Mouse (Mus musculus): Measurements from ENCODE around the gene Lgals12. TPM values are rescaled to one million over a fixed set of nuclear protein-coding genes. Genes with fewer than 3 reads are reported as not detected.

Gene Lgals12
- polyA plus RNA-seq, 1 experiment from 2014 or later, result 2.2 TPM

- no peak overlapping the region for H3K27ac ChIP-seq (ENCODE audit: low read length)
These were observed 50.4 kb downstream of the Lgals12 start for GRCm38 (mm10) chr19:7556641-7557040.

DNA sequence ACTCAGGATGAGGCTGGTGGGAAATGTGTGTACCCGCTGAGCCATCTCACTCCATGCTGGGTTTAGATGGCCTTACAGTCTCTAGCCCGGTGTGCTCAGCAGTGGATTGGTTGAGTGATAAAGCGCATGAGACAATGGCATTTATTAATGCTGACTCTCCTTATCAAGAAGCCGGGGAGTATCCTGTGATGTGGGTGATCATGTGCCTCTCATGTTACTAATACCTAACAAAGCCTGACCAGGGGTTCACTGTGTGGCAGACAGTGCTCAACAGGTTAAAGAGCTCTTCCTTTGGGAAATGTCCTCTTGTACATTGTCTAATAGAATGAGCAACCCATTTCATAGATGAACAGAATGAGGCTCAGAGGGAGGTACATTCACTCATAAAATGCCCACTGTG lies 52.1 kb downstream of the Lgals12 start:
- H3K27me3 ChIP-seq (ENCODE audit: control insufficient read depth, insufficient read depth, low read depth, low read length), result no peaks in the 10 kb centered on the region
- no peaks in the 10 kb centered on the region for H3K36me3 ChIP-seq (ENCODE audit: control insufficient read depth, insufficient read depth, low read length)
- peaks cover 15% of the 10 kb centered on the region; the same call in 1 of the 2 replicates for H3K4me1 ChIP-seq (replicated peaks; ENCODE audit: control insufficient read depth, insufficient read depth, low read length)
- no peak for ATAC-seq (ENCODE audit: low read depth)
- no peak overlapping the region for H3K4me3 ChIP-seq (ENCODE audit: low read length)
- no peak overlapping the region for H3K27ac ChIP-seq (ENCODE audit: low read length)
- H3K9me3 ChIP-seq (ENCODE audit: control insufficient read depth, low read length), result no peaks in the 10 kb centered on the region
- H3K4me2 ChIP-seq (ENCODE audit: low read depth, low read length), result no peak overlapping the region
- 72% methylated on average over 4 of the region's 4 CpGs for WGBS
- no peak overlapping the region for H3K9ac ChIP-seq (ENCODE audit: low read length)

More at GRCm38 (mm10) chr19:7556641-7557040, 50.4 kb downstream of the Lgals12 start:
- no peak overlapping the region for H3K9ac ChIP-seq (ENCODE audit: low read length)
- H3K4me3 ChIP-seq (ENCODE audit: low read length), result no peak overlapping the region
- 94% methylated on average over 1 of the region's 1 CpGs for WGBS
- no peaks in the 10 kb centered on the region for H3K27me3 ChIP-seq (ENCODE audit: control insufficient read depth, insufficient read depth, low read depth, low read length)
- H3K4me1 ChIP-seq (replicated peaks; ENCODE audit: control insufficient read depth, insufficient read depth, low read length), result peaks cover 13% of the 10 kb centered on the region; the same call in 1 of the 2 replicates
- no peak overlapping the region for H3K4me2 ChIP-seq (ENCODE audit: low read depth, low read length)
- no peaks in the 10 kb centered on the region for H3K36me3 ChIP-seq (ENCODE audit: control insufficient read depth, insufficient read depth, low read length)
- H3K9me3 ChIP-seq (ENCODE audit: control insufficient read depth, low read length), result no peaks in the 10 kb centered on the region
- no peak for ATAC-seq (ENCODE audit: low read depth)

DNA sequence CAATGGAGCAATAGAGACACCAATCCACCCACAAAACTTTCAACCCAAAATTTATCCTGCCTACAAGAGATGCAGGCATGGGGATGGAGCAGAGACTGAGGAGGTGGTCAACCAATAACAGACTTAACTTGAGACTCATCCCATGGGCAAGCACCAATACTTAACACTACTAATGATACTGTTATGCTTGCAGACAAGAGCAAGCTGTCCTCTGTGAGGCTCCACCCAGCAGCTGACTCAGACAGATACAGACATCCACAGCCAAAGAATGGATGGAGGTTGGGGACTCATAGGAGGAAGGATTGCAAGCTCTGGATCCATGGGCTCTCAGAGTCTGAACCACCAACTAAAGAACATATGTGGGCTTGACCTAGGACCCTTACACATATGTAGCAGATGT lies 53.6 kb downstream of the Lgals12 start:
- H3K27me3 ChIP-seq (ENCODE audit: control insufficient read depth, insufficient read depth, low read depth, low read length), result no peaks in the 10 kb centered on the region
- peaks cover 15% of the 10 kb centered on the region; the same call in 1 of the 2 replicates for H3K4me1 ChIP-seq (replicated peaks; ENCODE audit: control insufficient read depth, insufficient read depth, low read length)
- H3K9ac ChIP-seq (ENCODE audit: low read length), result no peak overlapping the region
- no peaks in the 10 kb centered on the region for H3K36me3 ChIP-seq (ENCODE audit: control insufficient read depth, insufficient read depth, low read length)
- no peaks in the 10 kb centered on the region for H3K9me3 ChIP-seq (ENCODE audit: control insufficient read depth, low read length)
- no peak overlapping the region for H3K4me2 ChIP-seq (ENCODE audit: low read depth, low read length)
- H3K27ac ChIP-seq (ENCODE audit: low read length), result no peak overlapping the region
- H3K4me3 ChIP-seq (ENCODE audit: low read length), result no peak overlapping the region
- no peak for ATAC-seq (ENCODE audit: low read depth)

- peak; percentile 58 for ATAC-seq (ENCODE audit: low read depth)
- H3K4me3 ChIP-seq (ENCODE audit: low read length), result no peak overlapping the region
- no peaks in the 10 kb centered on the region for H3K9me3 ChIP-seq (ENCODE audit: control insufficient read depth, low read length)
- H3K27ac ChIP-seq (ENCODE audit: low read length), result no peak overlapping the region
- H3K4me2 ChIP-seq (ENCODE audit: low read depth, low read length), result no peak overlapping the region
- no peaks in the 10 kb centered on the region for H3K27me3 ChIP-seq (ENCODE audit: control insufficient read depth, insufficient read depth, low read depth, low read length)
- H3K9ac ChIP-seq (ENCODE audit: low read length), result no peak overlapping the region
- 44% methylated on average over 2 of the region's 2 CpGs for WGBS
- H3K36me3 ChIP-seq (ENCODE audit: control insufficient read depth, insufficient read depth, low read length), result no peaks in the 10 kb centered on the region
- peaks cover 15% of the 10 kb centered on the region; the same call in 1 of the 2 replicates for H3K4me1 ChIP-seq (replicated peaks; ENCODE audit: control insufficient read depth, insufficient read depth, low read length)
These were observed 54.7 kb downstream of the Lgals12 start for GRCm38 (mm10) chr19:7552301-7552673.

GRCm38 (mm10) chr19:7551550-7552300 lies 55.3 kb downstream of the Lgals12 start:
- Histone ChIP-seq H3K4me3 (ENCODE audit: low read length) (no peak overlapping the region), H3K36me3 (ENCODE audit: control insufficient read depth, insufficient read depth, low read length) (no peaks in the 10 kb centered on the region), H3K4me1 (replicated peaks; ENCODE audit: control insufficient read depth, insufficient read depth, low read length) (peaks cover 15% of the 10 kb centered on the region; the same call in 1 of the 2 replicates), H3K9me3 (ENCODE audit: control insufficient read depth, low read length) (no peaks in the 10 kb centered on the region), H3K27ac (ENCODE audit: low read length) (peak overlapping the region; percentile 41), H3K4me2 (ENCODE audit: low read depth, low read length) (no peak overlapping the region), H3K9ac (ENCODE audit: low read length) (no peak overlapping the region), H3K27me3 (ENCODE audit: control insufficient read depth, insufficient read depth, low read depth, low read length) (no peaks in the 10 kb centered on the region)
- peak; percentile 72 for ATAC-seq (ENCODE audit: low read depth)
- 16% methylated on average over 4 of the region's 4 CpGs for WGBS

DNA sequence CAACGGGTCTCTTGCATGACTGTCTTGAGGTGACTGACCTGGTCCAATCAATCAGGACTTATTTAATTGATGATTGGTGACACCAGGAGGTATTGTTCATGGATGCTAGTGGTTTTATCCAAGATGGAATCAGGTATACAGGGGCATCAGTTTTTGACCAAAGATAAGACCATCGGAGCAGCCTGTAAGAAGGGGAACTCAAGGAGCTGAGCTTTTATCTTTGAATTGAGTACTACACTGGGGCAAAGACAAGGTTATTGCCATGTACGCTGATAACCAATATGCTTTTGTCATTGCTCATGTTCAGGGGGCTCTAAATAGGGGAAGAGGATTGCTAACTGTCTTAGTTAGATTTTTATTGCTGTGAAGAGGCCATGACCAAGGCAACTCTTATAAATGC lies 58.1 kb downstream of the Lgals12 start:
- no peaks in the 10 kb centered on the region for H3K27me3 ChIP-seq (ENCODE audit: control insufficient read depth, insufficient read depth, low read depth, low read length)

More for the DNA sequence above, 58.1 kb downstream of the Lgals12 start:
- no peaks in the 10 kb centered on the region for H3K9me3 ChIP-seq (ENCODE audit: control insufficient read depth, low read length)
- no peak overlapping the region for H3K4me2 ChIP-seq (ENCODE audit: low read depth, low read length)
- H3K4me3 ChIP-seq (ENCODE audit: low read length), result no peak overlapping the region
- ATAC-seq (ENCODE audit: low read depth), result no peak
- H3K36me3 ChIP-seq (ENCODE audit: control insufficient read depth, insufficient read depth, low read length), result no peaks in the 10 kb centered on the region
- H3K27ac ChIP-seq (ENCODE audit: low read length), result no peak overlapping the region
- WGBS, result 83% methylated on average over 3 of the region's 3 CpGs
- H3K4me1 ChIP-seq (replicated peaks; ENCODE audit: control insufficient read depth, insufficient read depth, low read length), result peaks cover 15% of the 10 kb centered on the region; the same call in 1 of the 2 replicates
- no peak overlapping the region for H3K9ac ChIP-seq (ENCODE audit: low read length)

Other genes starting within 250 kb of the Lgals12 start
- 24.8 and 25.7 TPM in 2 replicates for gene Spindoc, start 224.2 kb downstream of the Lgals12 start, polyA plus RNA-seq (2015; fragmentation: Nextera tagmentation; extraction: Ambion mirVana)
- 5.0 TPM in 2 replicates for gene 2700081O15Rik, start 189.6 kb downstream of the Lgals12 start, polyA plus RNA-seq (2015; fragmentation: Nextera tagmentation; extraction: Ambion mirVana)
- 123 and 126 TPM in 2 replicates for gene Rtn3, start 123.9 kb downstream of the Lgals12 start, polyA plus RNA-seq (2015; fragmentation: Nextera tagmentation; extraction: Ambion mirVana)
- 17.2 and 21.2 TPM in 2 replicates for gene Atl3, start 113.2 kb downstream of the Lgals12 start, polyA plus RNA-seq (2015; fragmentation: Nextera tagmentation; extraction: Ambion mirVana)
- 17.1 and 18.0 TPM in 2 replicates for gene Pla2g16, start 49.7 kb downstream of the Lgals12 start, polyA plus RNA-seq (2015; fragmentation: Nextera tagmentation; extraction: Ambion mirVana)
- 0.20 TPM in 2 replicates for gene Hrasls5, start 5.3 kb upstream of the Lgals12 start, polyA plus RNA-seq (2015; fragmentation: Nextera tagmentation; extraction: Ambion mirVana)
- gene Slc22a19, start 104.1 kb upstream of the Lgals12 start, polyA plus RNA-seq (2015; fragmentation: Nextera tagmentation; extraction: Ambion mirVana), result 0.75 and 1.2 TPM in 2 replicates
- gene Slc22a26, start 195.5 kb upstream of the Lgals12 start, polyA plus RNA-seq (2015; fragmentation: Nextera tagmentation; extraction: Ambion mirVana), result not detected in 2 replicates

Measured in lung, embryonic 16.5 days (tissue).